In the genomic region with DNA sequence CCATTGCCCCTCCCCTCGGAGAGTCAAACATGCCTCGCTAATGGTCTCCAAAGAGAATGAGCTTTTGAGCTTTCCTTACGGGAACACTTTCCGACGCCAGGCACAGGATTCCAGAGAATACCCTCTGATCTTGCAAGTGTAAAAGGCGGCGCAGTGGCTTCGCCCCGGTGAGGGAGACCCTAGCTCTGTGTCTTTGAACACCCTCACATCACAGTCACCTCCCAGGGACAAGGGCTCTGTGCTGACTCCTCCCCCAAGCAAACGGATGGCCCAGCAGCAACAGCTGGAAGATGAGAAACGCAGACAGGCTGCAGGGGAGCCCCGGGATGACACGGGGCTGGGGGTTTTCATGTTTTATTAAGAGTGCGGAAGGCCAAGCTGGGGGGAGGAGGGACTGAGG, we compare ENCODE assay signal across 12 mouse cellular contexts. TPM values are rescaled to one million over a fixed set of nuclear protein-coding genes. Genes with fewer than 3 reads are reported as not detected.
A peak's percentile ranks its signal among the peaks of the same experiment; 100 is the strongest.
DNase-seq lines count a peak whose midpoint lies in the region; ATAC-seq and TF ChIP-seq lines count a peak whose summit lies in the region.
"Had no signal": no experiment of that assay in that cellular context is flagged by ENCODE, and none has a peak within 500 bp of the region (broad histone marks: within the 10 kb centered on the region; RNA-seq: fewer than 3 reads in every experiment).

No protein-coding gene starts in this region.

- WGBS in kidney, embryonic 16.5 days, result 6% methylated on average over 14 of the region's 14 CpGs
- WGBS in kidney, adult 2 months, result 11% methylated on average over 14 of the region's 14 CpGs
- 8% methylated on average over 14 of the region's 14 CpGs for WGBS in embryonic facial prominence, embryonic 12.5 days
- 8% methylated on average over 14 of the region's 14 CpGs for WGBS in hindbrain, embryonic 16.5 days
- 3% methylated on average over 14 of the region's 14 CpGs for WGBS in neural tube, embryonic 12.5 days

- TF ChIP-seq CTCF in kidney, adult 2 months (conservative IDR thresholded peaks at IDR 0.05; ENCODE audit: insufficient read depth, insufficient read length, low read depth, low read length), result no peak

- H3K27ac ChIP-seq in kidney, embryonic 16.5 days (ENCODE audit: low read length), result no peak overlapping the region
- H3K27ac ChIP-seq in kidney, adult 2 months (ENCODE audit: insufficient read depth, low read depth, low read length), result no peak overlapping the region
- no peak overlapping the region for H3K27ac ChIP-seq in embryonic facial prominence, embryonic 12.5 days
- no peak overlapping the region for H3K27ac ChIP-seq in hindbrain, embryonic 16.5 days (ENCODE audit: low read depth, low read length)
- no peak overlapping the region for H3K27ac ChIP-seq in neural tube, embryonic 12.5 days
- H3K27ac ChIP-seq: liver, embryonic 13.5 days had no signal

- peaks cover 33% of the 10 kb centered on the region for H3K27me3 ChIP-seq in kidney, embryonic 16.5 days (ENCODE audit: insufficient read depth, low read length)
- no peaks in the 10 kb centered on the region for H3K27me3 ChIP-seq in kidney, adult 2 months (replicated peaks; ENCODE audit: control insufficient read depth, insufficient read depth, low read length)
- H3K27me3 ChIP-seq in embryonic facial prominence, embryonic 12.5 days, result peaks cover 12% of the 10 kb centered on the region
- H3K27me3 ChIP-seq in hindbrain, embryonic 16.5 days (replicated peaks; ENCODE audit: control insufficient read depth, insufficient read depth, low read length), result peaks cover 2% of the 10 kb centered on the region; the same call in 1 of the 2 replicates
- H3K27me3 ChIP-seq in neural tube, embryonic 12.5 days (replicated peaks), result no peaks in the 10 kb centered on the region

- peak; percentile 46; the same call in 1 of the 2 replicates for ATAC-seq in kidney, embryonic 16.5 days (ENCODE audit: low FRiP score, low TSS enrichment)
- no peak for ATAC-seq in embryonic facial prominence, embryonic 12.5 days (ENCODE audit: insufficient number of reproducible peaks, insufficient read depth, low FRiP score, low TSS enrichment)
- ATAC-seq in hindbrain, embryonic 16.5 days, result no peak
- ATAC-seq in neural tube, embryonic 12.5 days (ENCODE audit: low FRiP score, low read depth), result no peak
- ATAC-seq: activated CD4-positive, CD25-positive, alpha-beta regulatory T cell, adult 4 months had no signal

- H3K4me2 ChIP-seq in kidney, embryonic 16.5 days (replicated peaks; ENCODE audit: low read depth, low read length), result no peak overlapping the region
- peak overlapping the region; percentile 20; the same call in 1 of the 2 replicates for H3K4me2 ChIP-seq in embryonic facial prominence, embryonic 12.5 days (replicated peaks)
- H3K4me2 ChIP-seq in hindbrain, embryonic 16.5 days (ENCODE audit: low read length), result peak overlapping the region; percentile 33
- peak overlapping the region; percentile 45 for H3K4me2 ChIP-seq in neural tube, embryonic 12.5 days (replicated peaks)
- H3K4me2 ChIP-seq: liver, embryonic 13.5 days had no signal

- H3K4me1 ChIP-seq in kidney, embryonic 16.5 days (ENCODE audit: insufficient read depth, low read length), result peaks cover 13% of the 10 kb centered on the region; the same call in 1 of the 2 replicates
- H3K4me1 ChIP-seq in kidney, adult 2 months (ENCODE audit: control insufficient read depth, insufficient read depth, low read length), result no peaks in the 10 kb centered on the region
- peaks cover 33% of the 10 kb centered on the region for H3K4me1 ChIP-seq in embryonic facial prominence, embryonic 12.5 days
- H3K4me1 ChIP-seq in hindbrain, embryonic 16.5 days (ENCODE audit: control insufficient read depth, insufficient read depth, low read depth, low read length), result peaks cover 13% of the 10 kb centered on the region
- peaks cover 45% of the 10 kb centered on the region for H3K4me1 ChIP-seq in neural tube, embryonic 12.5 days
- H3K4me1 ChIP-seq: liver, embryonic 13.5 days had no signal

- no peak for DNase-seq in kidney, adult 2 months
- DNase-seq in urinary bladder, adult 2 months (ENCODE audit: low spot score), result no peak
- DNase-seq in left cerebral cortex, postnatal 14 days (ENCODE audit: low spot score in 2 of 2), result no peak
- DNase-seq: gastrocnemius, postnatal 36 days; liver, embryonic 13.5 days; right cerebral cortex, adult 18-20 months had no signal

- no peaks in the 10 kb centered on the region for H3K9me3 ChIP-seq in kidney, embryonic 16.5 days (ENCODE audit: low read length)
- no peaks in the 10 kb centered on the region for H3K9me3 ChIP-seq in embryonic facial prominence, embryonic 12.5 days
- H3K9me3 ChIP-seq in hindbrain, embryonic 16.5 days (ENCODE audit: control insufficient read depth, low read length), result no peaks in the 10 kb centered on the region
- H3K9me3 ChIP-seq in neural tube, embryonic 12.5 days, result no peaks in the 10 kb centered on the region
- H3K9me3 ChIP-seq: liver, embryonic 13.5 days had no signal

- intact Hi-C loops in left cerebral cortex, postnatal 14 days (cut with DNase I), result no loop called here

- no peaks in the 10 kb centered on the region for H3K36me3 ChIP-seq in kidney, embryonic 16.5 days (ENCODE audit: insufficient read depth, low read length)
- no peaks in the 10 kb centered on the region for H3K36me3 ChIP-seq in kidney, adult 2 months (ENCODE audit: control insufficient read depth, insufficient read depth, low read length)
- H3K36me3 ChIP-seq in embryonic facial prominence, embryonic 12.5 days, result no peaks in the 10 kb centered on the region
- no peaks in the 10 kb centered on the region for H3K36me3 ChIP-seq in hindbrain, embryonic 16.5 days (ENCODE audit: control insufficient read depth, insufficient read depth, low read length)
- H3K36me3 ChIP-seq in neural tube, embryonic 12.5 days, result no peaks in the 10 kb centered on the region
- H3K36me3 ChIP-seq: liver, embryonic 13.5 days had no signal

- H3K9ac ChIP-seq in kidney, embryonic 16.5 days (replicated peaks; ENCODE audit: low read length), result no peak overlapping the region
- H3K9ac ChIP-seq in embryonic facial prominence, embryonic 12.5 days, result no peak overlapping the region
- no peak overlapping the region for H3K9ac ChIP-seq in hindbrain, embryonic 16.5 days (ENCODE audit: low read depth, low read length)
- H3K9ac ChIP-seq in neural tube, embryonic 12.5 days, result no peak overlapping the region
- H3K9ac ChIP-seq: liver, embryonic 13.5 days had no signal

- TF ChIP-seq POLR2A in kidney, adult 2 months (IDR thresholded peaks at IDR 0.05; ENCODE audit: low read depth, low read length), result no peak

- no peak overlapping the region for H3K4me3 ChIP-seq in kidney, embryonic 16.5 days (ENCODE audit: low read length)
- no peak overlapping the region for H3K4me3 ChIP-seq in kidney, adult 2 months (ENCODE audit: insufficient read depth, low read depth, low read length)
- no peak overlapping the region for H3K4me3 ChIP-seq in embryonic facial prominence, embryonic 12.5 days
- no peak overlapping the region for H3K4me3 ChIP-seq in hindbrain, embryonic 16.5 days (ENCODE audit: low read length)
- H3K4me3 ChIP-seq in neural tube, embryonic 12.5 days, result no peak overlapping the region
- H3K4me3 ChIP-seq: liver, embryonic 13.5 days had no signal

RNA-seq across cellular contexts. Expression of a gene that starts 6.0 kb away (rescaled TPM):
- 2.5 and 2.6 TPM in 2 replicates for polyA plus RNA-seq in kidney, embryonic 16.5 days (2015; fragmentation: Nextera tagmentation; extraction: Ambion mirVana)
- polyA plus RNA-seq in kidney, adult 2 months (2012; rRNA removed), result 0.19 and 0.20 TPM in 2 replicates
- polyA plus RNA-seq in embryonic facial prominence, embryonic 12.5 days (2016; fragmentation: Nextera tagmentation; extraction: Ambion mirVana), result 8.1 and 8.2 TPM in 2 replicates
- polyA plus RNA-seq in hindbrain, embryonic 16.5 days (2015; fragmentation: Nextera tagmentation; extraction: Ambion mirVana), result 2.9 and 3.1 TPM in 2 replicates
- polyA plus RNA-seq in neural tube, embryonic 12.5 days (2016; fragmentation: Nextera tagmentation; extraction: Ambion mirVana), result 20.4 and 23.1 TPM in 2 replicates
- polyA plus RNA-seq in urinary bladder, adult 2 months (2012; rRNA removed), result 2.0 and 2.6 TPM in 2 replicates
- 1 to 10 TPM; 6.3 to 9.5 TPM for total RNA-seq in left cerebral cortex, postnatal 14 days (2021)
- total RNA-seq: hematopoietic stem cell, adult 5-6 weeks had no signal
- polyA plus RNA-seq: activated CD4-positive, CD25-positive, alpha-beta regulatory T cell, adult 4 months had no signal
